Mouse (Mus musculus): ENCODE data around the gene Fstl5. TPM values are rescaled to one million over a fixed set of nuclear protein-coding genes. Genes with fewer than 3 reads are reported as not detected.

Gene Fstl5
- polyA plus RNA-seq, 1 experiment from 2014 or later = 98.6 TPM

- WGBS = 79% methylated on average over 1 of the region's 1 CpGs
- Histone ChIP-seq H3K27me3 (ENCODE audit: control insufficient read depth, insufficient read depth, low read length) (no peaks in the 10 kb centered on the region), H3K4me2 (ENCODE audit: low read depth, low read length) (no peak overlapping the region), H3K27ac (ENCODE audit: low read depth, low read length) (no peak overlapping the region), H3K9ac (replicated peaks; ENCODE audit: low read depth, low read length) (no peak overlapping the region), H3K4me3 (ENCODE audit: low read depth, low read length) (no peak overlapping the region), H3K9me3 (ENCODE audit: control insufficient read depth, low read length) (no peaks in the 10 kb centered on the region), H3K4me1 (ENCODE audit: control insufficient read depth, insufficient read depth, low read length) (no peaks in the 10 kb centered on the region), H3K36me3 (ENCODE audit: control insufficient read depth, insufficient read depth, low read length) (no peaks in the 10 kb centered on the region)
- no peak for ATAC-seq (ENCODE audit: low read depth)
Measured at GRCm38 (mm10) chr3:76251385-76251784, 177.3 kb downstream of the Fstl5 start.

DNA sequence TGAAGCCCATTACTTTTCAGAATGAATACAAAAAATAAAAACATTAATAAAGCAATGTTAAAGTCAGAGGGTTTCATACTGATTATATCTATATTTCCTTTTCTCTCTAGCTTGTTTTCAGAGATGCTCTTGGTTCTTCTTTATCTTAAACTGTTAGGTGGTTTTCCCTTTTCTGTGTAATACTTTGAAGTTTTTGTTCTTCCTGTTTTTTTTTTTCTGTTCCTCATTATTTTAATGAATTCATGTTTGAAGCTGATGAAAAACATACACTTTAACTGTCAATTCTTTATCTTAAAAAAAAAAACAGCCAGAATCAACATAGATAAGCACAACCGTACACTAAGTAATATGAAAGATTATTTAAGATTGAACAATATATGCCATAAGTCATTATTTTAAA, 218.9 kb downstream of the Fstl5 start:
- Histone ChIP-seq H3K4me3 (ENCODE audit: low read depth, low read length) (no peak overlapping the region), H3K36me3 (ENCODE audit: control insufficient read depth, insufficient read depth, low read length) (no peaks in the 10 kb centered on the region), H3K9ac (replicated peaks; ENCODE audit: low read depth, low read length) (no peak overlapping the region), H3K4me1 (ENCODE audit: control insufficient read depth, insufficient read depth, low read length) (no peaks in the 10 kb centered on the region), H3K4me2 (ENCODE audit: low read depth, low read length) (no peak overlapping the region), H3K27me3 (ENCODE audit: control insufficient read depth, insufficient read depth, low read length) (no peaks in the 10 kb centered on the region), H3K9me3 (ENCODE audit: control insufficient read depth, low read length) (no peaks in the 10 kb centered on the region), H3K27ac (ENCODE audit: low read depth, low read length) (no peak overlapping the region)
- no peak for ATAC-seq (ENCODE audit: low read depth)
- 88% methylated on average over 1 of the region's 1 CpGs for WGBS

GRCm38 (mm10) chr3:76294394-76294793, 220.3 kb downstream of the Fstl5 start:
- H3K27me3 ChIP-seq (ENCODE audit: control insufficient read depth, insufficient read depth, low read length) = no peaks in the 10 kb centered on the region
- 0% methylated on average over 1 of the region's 1 CpGs for WGBS
- no peak overlapping the region for H3K4me2 ChIP-seq (ENCODE audit: low read depth, low read length)
- ATAC-seq (ENCODE audit: low read depth) = no peak
- no peak overlapping the region for H3K27ac ChIP-seq (ENCODE audit: low read depth, low read length)
- H3K9me3 ChIP-seq (ENCODE audit: control insufficient read depth, low read length) = no peaks in the 10 kb centered on the region
- H3K36me3 ChIP-seq (ENCODE audit: control insufficient read depth, insufficient read depth, low read length) = no peaks in the 10 kb centered on the region
- H3K4me1 ChIP-seq (ENCODE audit: control insufficient read depth, insufficient read depth, low read length) = no peaks in the 10 kb centered on the region
- H3K4me3 ChIP-seq (ENCODE audit: low read depth, low read length) = no peak overlapping the region
- no peak overlapping the region for H3K9ac ChIP-seq (replicated peaks; ENCODE audit: low read depth, low read length)

- no peak overlapping the region for H3K27ac ChIP-seq (ENCODE audit: low read depth, low read length)
- WGBS = 82% methylated on average over 2 of the region's 2 CpGs
- no peaks in the 10 kb centered on the region for H3K36me3 ChIP-seq (ENCODE audit: control insufficient read depth, insufficient read depth, low read length)
- H3K9ac ChIP-seq (replicated peaks; ENCODE audit: low read depth, low read length) = no peak overlapping the region
- H3K4me2 ChIP-seq (ENCODE audit: low read depth, low read length) = no peak overlapping the region
- H3K9me3 ChIP-seq (ENCODE audit: control insufficient read depth, low read length) = no peaks in the 10 kb centered on the region
- H3K4me3 ChIP-seq (ENCODE audit: low read depth, low read length) = no peak overlapping the region
- H3K27me3 ChIP-seq (ENCODE audit: control insufficient read depth, insufficient read depth, low read length) = no peaks in the 10 kb centered on the region
- ATAC-seq (ENCODE audit: low read depth) = no peak
- H3K4me1 ChIP-seq (ENCODE audit: control insufficient read depth, insufficient read depth, low read length) = no peaks in the 10 kb centered on the region
Measured at GRCm38 (mm10) chr3:76301026-76301773, 227.1 kb downstream of the Fstl5 start.

DNA sequence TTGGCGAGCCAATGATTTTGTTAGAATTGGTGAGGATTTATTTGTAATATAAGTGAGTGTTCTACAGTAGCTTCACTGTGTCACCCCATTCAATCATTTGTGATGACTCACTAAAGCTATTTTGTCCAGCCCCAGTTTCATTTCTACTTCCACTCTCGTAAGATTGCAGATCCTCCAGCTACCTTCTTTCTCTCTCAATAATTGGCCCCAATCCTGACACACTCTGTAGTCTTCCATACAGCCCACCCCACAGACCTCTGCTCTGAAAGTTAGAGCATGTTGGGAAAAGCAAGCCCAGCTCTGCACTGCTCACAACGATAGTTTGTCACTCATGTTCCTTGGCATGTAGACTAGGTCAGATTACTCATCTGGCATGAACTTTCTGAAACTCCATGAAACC, 242.9 kb downstream of the Fstl5 start:
- ATAC-seq (ENCODE audit: low read depth) = no peak
- no peak overlapping the region for H3K9ac ChIP-seq (replicated peaks; ENCODE audit: low read depth, low read length)
- H3K27me3 ChIP-seq (ENCODE audit: control insufficient read depth, insufficient read depth, low read length) = no peaks in the 10 kb centered on the region
- H3K4me1 ChIP-seq (ENCODE audit: control insufficient read depth, insufficient read depth, low read length) = no peaks in the 10 kb centered on the region
- 90% methylated on average over 3 of the region's 3 CpGs for WGBS
- no peaks in the 10 kb centered on the region for H3K9me3 ChIP-seq (ENCODE audit: control insufficient read depth, low read length)
- H3K27ac ChIP-seq (ENCODE audit: low read depth, low read length) = no peak overlapping the region
- no peaks in the 10 kb centered on the region for H3K36me3 ChIP-seq (ENCODE audit: control insufficient read depth, insufficient read depth, low read length)
- H3K4me3 ChIP-seq (ENCODE audit: low read depth, low read length) = no peak overlapping the region
- H3K4me2 ChIP-seq (ENCODE audit: low read depth, low read length) = no peak overlapping the region

DNA sequence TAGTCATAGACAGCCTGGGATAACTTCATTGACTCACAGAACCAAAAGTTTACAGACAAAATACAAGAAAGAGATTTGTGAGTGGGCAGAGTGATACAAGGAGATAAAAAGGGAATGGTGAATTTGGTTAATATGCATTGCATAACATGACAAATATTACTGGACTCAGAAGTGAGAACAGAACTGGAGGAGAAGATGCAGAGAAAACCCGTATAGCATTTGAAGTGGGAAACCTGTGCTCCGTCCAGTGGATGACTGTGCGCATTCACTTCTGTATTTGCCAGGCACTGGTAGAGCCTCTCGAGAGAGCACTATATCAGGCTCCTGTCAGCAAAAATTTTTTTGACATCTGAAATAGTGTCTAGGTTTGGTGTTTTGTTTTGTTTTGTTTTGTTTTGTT, 245.5 kb downstream of the Fstl5 start:
- no peak for ATAC-seq (ENCODE audit: low read depth)
- no peaks in the 10 kb centered on the region for H3K4me1 ChIP-seq (ENCODE audit: control insufficient read depth, insufficient read depth, low read length)
- H3K4me3 ChIP-seq (ENCODE audit: low read depth, low read length) = no peak overlapping the region
- 92% methylated on average over 4 of the region's 4 CpGs for WGBS
- no peaks in the 10 kb centered on the region for H3K9me3 ChIP-seq (ENCODE audit: control insufficient read depth, low read length)
- no peaks in the 10 kb centered on the region for H3K36me3 ChIP-seq (ENCODE audit: control insufficient read depth, insufficient read depth, low read length)
- H3K27me3 ChIP-seq (ENCODE audit: control insufficient read depth, insufficient read depth, low read length) = no peaks in the 10 kb centered on the region
- H3K4me2 ChIP-seq (ENCODE audit: low read depth, low read length) = no peak overlapping the region
- no peak overlapping the region for H3K27ac ChIP-seq (ENCODE audit: low read depth, low read length)
- H3K9ac ChIP-seq (replicated peaks; ENCODE audit: low read depth, low read length) = no peak overlapping the region

- no peaks in the 10 kb centered on the region for H3K4me1 ChIP-seq (ENCODE audit: control insufficient read depth, insufficient read depth, low read length)
- H3K9ac ChIP-seq (replicated peaks; ENCODE audit: low read depth, low read length) = no peak overlapping the region
- WGBS = 90% methylated on average over 1 of the region's 1 CpGs
- no peaks in the 10 kb centered on the region for H3K36me3 ChIP-seq (ENCODE audit: control insufficient read depth, insufficient read depth, low read length)
- H3K9me3 ChIP-seq (ENCODE audit: control insufficient read depth, low read length) = no peaks in the 10 kb centered on the region
- no peak overlapping the region for H3K4me3 ChIP-seq (ENCODE audit: low read depth, low read length)
- no peaks in the 10 kb centered on the region for H3K27me3 ChIP-seq (ENCODE audit: control insufficient read depth, insufficient read depth, low read length)
- no peak overlapping the region for H3K4me2 ChIP-seq (ENCODE audit: low read depth, low read length)
- no peak for ATAC-seq (ENCODE audit: low read depth)
- H3K27ac ChIP-seq (ENCODE audit: low read depth, low read length) = no peak overlapping the region
Measured at GRCm38 (mm10) chr3:76322431-76322830, 248.4 kb downstream of the Fstl5 start.

GRCm38 (mm10) chr3:76336922-76337321, 262.9 kb downstream of the Fstl5 start:
- no peaks in the 10 kb centered on the region for H3K36me3 ChIP-seq (ENCODE audit: control insufficient read depth, insufficient read depth, low read length)
- no peak overlapping the region for H3K4me3 ChIP-seq (ENCODE audit: low read depth, low read length)
- no peak overlapping the region for H3K27ac ChIP-seq (ENCODE audit: low read depth, low read length)
- no peak for ATAC-seq (ENCODE audit: low read depth)
- no peak overlapping the region for H3K9ac ChIP-seq (replicated peaks; ENCODE audit: low read depth, low read length)
- WGBS = 85% methylated on average over 4 of the region's 4 CpGs
- no peaks in the 10 kb centered on the region for H3K9me3 ChIP-seq (ENCODE audit: control insufficient read depth, low read length)
- H3K4me1 ChIP-seq (ENCODE audit: control insufficient read depth, insufficient read depth, low read length) = no peaks in the 10 kb centered on the region
- no peak overlapping the region for H3K4me2 ChIP-seq (ENCODE audit: low read depth, low read length)
- no peaks in the 10 kb centered on the region for H3K27me3 ChIP-seq (ENCODE audit: control insufficient read depth, insufficient read depth, low read length)

- H3K9me3 ChIP-seq (ENCODE audit: control insufficient read depth, low read length) = no peaks in the 10 kb centered on the region
- no peak overlapping the region for H3K4me3 ChIP-seq (ENCODE audit: low read depth, low read length)
- no peak for ATAC-seq (ENCODE audit: low read depth)
- H3K4me1 ChIP-seq (ENCODE audit: control insufficient read depth, insufficient read depth, low read length) = no peaks in the 10 kb centered on the region
- no peaks in the 10 kb centered on the region for H3K36me3 ChIP-seq (ENCODE audit: control insufficient read depth, insufficient read depth, low read length)
- H3K4me2 ChIP-seq (ENCODE audit: low read depth, low read length) = no peak overlapping the region
- no peak overlapping the region for H3K27ac ChIP-seq (ENCODE audit: low read depth, low read length)
- H3K27me3 ChIP-seq (ENCODE audit: control insufficient read depth, insufficient read depth, low read length) = no peaks in the 10 kb centered on the region
- H3K9ac ChIP-seq (replicated peaks; ENCODE audit: low read depth, low read length) = no peak overlapping the region
Measured at GRCm38 (mm10) chr3:76367000-76367399, 292.9 kb downstream of the Fstl5 start.
